Mouse (Mus musculus) bone marrow, adult 2 months (tissue): ENCODE results near the gene Cabp2.
"Not testable (repeated sequence)": the region's sequence is repeated elsewhere in the genome, so short reads cannot be mapped to it uniquely, and the experiment has no call there.

Source experiments
- CTCF ChIP-seq: fragments of 200-500 bp; IDR thresholded peaks from 2 replicates; pipeline ENCODE4 v1.5.1; 2011; ENCODE audit warnings: low read length, control low read depth; ENCODE audit not compliant: control insufficient read depth, insufficient read depth
- POLR2A ChIP-seq: fragments of 200-500 bp; IDR thresholded peaks from 2 replicates; pipeline ENCODE4 v1.6.1; 2011; ENCODE audit warnings: low read depth, mild to moderate bottlenecking, control low read depth, low read length, borderline replicate concordance; ENCODE audit not compliant: control insufficient read depth

DNA sequence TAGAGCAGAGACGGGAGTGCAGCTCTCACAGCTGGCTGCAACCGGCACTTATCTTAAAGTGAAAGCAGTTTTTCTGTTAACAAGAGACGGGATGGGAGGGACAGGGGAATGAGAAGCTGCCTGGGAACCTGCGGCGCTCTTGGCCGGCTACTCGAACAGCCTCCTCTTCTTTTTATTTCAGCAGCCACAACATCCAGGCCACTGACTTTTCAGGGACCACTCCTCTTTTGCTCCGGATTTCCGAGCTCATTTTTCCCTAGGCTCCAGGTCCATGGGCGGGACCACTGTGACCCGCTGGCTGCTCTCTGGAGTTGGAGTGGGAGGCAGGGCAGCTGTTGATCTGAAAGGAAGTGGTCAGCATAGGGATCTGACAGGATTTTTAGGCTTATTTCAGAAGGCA is 16.9 kb upstream of the Cabp2 start:
- not testable (repeated sequence) for TF ChIP-seq POLR2A, CTCF
